In genomic region chr9:60794210-60794840, GRCm38 (mm10) we compare ENCODE assay signal across 8 mouse cellular contexts. TPM values are rescaled to one million over a fixed set of nuclear protein-coding genes. Genes with fewer than 3 reads are reported as not detected.
DNase-seq lines count a peak whose midpoint lies in the region; ATAC-seq and TF ChIP-seq lines count a peak whose summit lies in the region.

Gene Uaca (plus strand): TSS chr9:60794542.

- DNase-seq in Patski (ENCODE audit: low read depth, low spot score) = peak; percentile 62
- DNase-seq in cerebellum, adult 9-11 months = peak; percentile 57
- peak; percentile 72 to 83 for DNase-seq in frontal cortex, postnatal 10 days (ENCODE audit: low spot score in 2 of 2)
- peak; percentile 95 for DNase-seq in hindbrain, embryonic 10.5 days (ENCODE audit: low spot score)
- peak; percentile 72 for DNase-seq in layer of hippocampus, adult 9-11 months
- peak; percentile 54 for DNase-seq in retina, adult 2 months (ENCODE audit: low read depth, low spot score)
- DNase-seq in thymus, postnatal 36 days = peak; percentile 54 to 66

- H3K4me2 ChIP-seq in lung, embryonic 15.5 days = peak within 1 kb of the TSS; percentile 82

- peak within 1 kb of the TSS; percentile 80 for H3K4me3 ChIP-seq in hindbrain, embryonic 10.5 days
- H3K4me3 ChIP-seq in lung, embryonic 15.5 days = peak within 1 kb of the TSS; percentile 89

- H3K36me3 ChIP-seq in hindbrain, embryonic 10.5 days = no peaks in the 10 kb centered on the region
- no peaks in the 10 kb centered on the region for H3K36me3 ChIP-seq in lung, embryonic 15.5 days

- no peaks in the 10 kb centered on the region for H3K27me3 ChIP-seq in Patski
- no peaks in the 10 kb centered on the region for H3K27me3 ChIP-seq in hindbrain, embryonic 10.5 days (ENCODE audit: insufficient read depth, poor library complexity, severe bottlenecking)
- H3K27me3 ChIP-seq in lung, embryonic 15.5 days = no peaks in the 10 kb centered on the region

- H3K9me3 ChIP-seq in hindbrain, embryonic 10.5 days = no peaks in the 10 kb centered on the region
- H3K9me3 ChIP-seq in lung, embryonic 15.5 days = no peaks in the 10 kb centered on the region

- in situ Hi-C loops in Patski (cut with MboI; ENCODE audit: low pct_unique_long_range_greater_than_20kb) = no loop called here

- H3K9ac ChIP-seq in lung, embryonic 15.5 days = peak within 1 kb of the TSS; percentile 83

- peak; percentile 84 for ATAC-seq in Patski
- ATAC-seq in lung, embryonic 15.5 days (ENCODE audit: borderline replicate concordance, extremely low read depth, low FRiP score, low TSS enrichment) = peak; percentile 95

- CTCF ChIA-PET in Patski (lab: Charles Lee) = interaction anchor here (1.2 to 1.8 kb wide), 3 partner anchors 17 to 24 kb away, joined by 3 to 6 read pairs (median 4); no protein-coding TSS in a partner anchor

- WGBS in hindbrain, embryonic 10.5 days = under 1% methylated on average over 45 of the region's 45 CpGs
- WGBS in lung, embryonic 15.5 days = under 1% methylated on average over 45 of the region's 45 CpGs

- peaks cover 31% of the 10 kb centered on the region for H3K4me1 ChIP-seq in hindbrain, embryonic 10.5 days (replicated peaks)
- H3K4me1 ChIP-seq in lung, embryonic 15.5 days = peaks cover 27% of the 10 kb centered on the region

- H3K27ac ChIP-seq in hindbrain, embryonic 10.5 days = peak within 1 kb of the TSS; percentile 93
- peak within 1 kb of the TSS; percentile 90 for H3K27ac ChIP-seq in lung, embryonic 15.5 days

- peak; percentile 76 for TF ChIP-seq CTCF in Patski (IDR thresholded peaks at IDR 0.05)

- POLR2A ChIA-PET in Patski (lab: Charles Lee) = interaction anchor here (0.8 to 0.9 kb wide), 2 partner anchors 29 to 64 kb away, joined by 3 read pairs; no protein-coding TSS in a partner anchor

RNA-seq across cellular contexts. Expression of gene Uaca, which starts in this region (rescaled TPM):
- polyA plus RNA-seq in Patski (2021) = 16.3 TPM
- 22.5 and 30.7 TPM in 2 replicates for polyA plus RNA-seq in hindbrain, embryonic 10.5 days (2016; fragmentation: Nextera tagmentation; extraction: Ambion mirVana)
- 33.1 and 34.9 TPM in 2 replicates for polyA plus RNA-seq in lung, embryonic 15.5 days (2015; fragmentation: Nextera tagmentation; extraction: Ambion mirVana)

Comparison
In these comparisons a context has a peak if more than half of its experiments do, and no peak if none do; other contexts are left out.
1. Peak in every context shown above with its lines: DNase-seq, ATAC-seq, H3K4me3 ChIP-seq and H3K27ac ChIP-seq.